Mouse (Mus musculus) kidney, embryonic 15.5 days (tissue): Measurements from ENCODE around the gene Man1c1. TPM values are rescaled to one million over a fixed set of nuclear protein-coding genes. Genes with fewer than 3 reads are reported as not detected.

Experiments
- ATAC-seq: fragments of 200-750 bp; cut with Nextera tagmentation; replicated peaks from 2 replicates; pipeline ENCODE4 v1.8.0; 2017; ENCODE audit warnings: moderate TSS enrichment; ENCODE audit not compliant: low FRiP score
- H3K27ac ChIP-seq: fragments of 300-500 bp; sonication (generic); 2 replicates; pipeline ENCODE4 v1.5.1; 2015; ENCODE audit warnings: mild to moderate bottlenecking, inconsistent platforms
- H3K27me3 ChIP-seq: fragments of 300-500 bp; sonication (generic); 2 replicates; pipeline ENCODE4 v1.6.1; 2015; ENCODE audit warnings: inconsistent platforms
- H3K36me3 ChIP-seq: fragments of 300-500 bp; sonication (generic); 2 replicates; pipeline ENCODE4 v1.6.1; 2015; ENCODE audit warnings: inconsistent platforms
- H3K4me1 ChIP-seq: fragments of 300-500 bp; sonication (generic); 2 replicates; pipeline ENCODE4 v1.6.1; 2015; ENCODE audit warnings: inconsistent platforms
- H3K4me2 ChIP-seq: fragments of 300-500 bp; sonication (generic); 2 replicates; pipeline ENCODE4 v1.6.1; 2015; ENCODE audit warnings: moderate library complexity, mild to moderate bottlenecking, inconsistent platforms
- H3K4me3 ChIP-seq: fragments of 300-500 bp; sonication (generic); replicated peaks from 2 replicates; pipeline ENCODE4 v1.5.1; 2015; ENCODE audit warnings: mild to moderate bottlenecking, inconsistent platforms
- H3K9ac ChIP-seq: fragments of 300-500 bp; sonication (generic); 2 replicates; pipeline ENCODE4 v1.6.1; 2015; ENCODE audit warnings: mild to moderate bottlenecking, inconsistent platforms
- H3K9me3 ChIP-seq: fragments of 300-500 bp; sonication (generic); replicated peaks from 2 replicates; pipeline ENCODE4 v1.6.1; 2016; ENCODE audit warnings: inconsistent platforms
- WGBS: fragments of 180-500 bp; shearing (Covaris S2); methylation state at CpG from one replicate; pipeline ENCODE4 v1.1.7; 2015; ENCODE audit warnings: mixed read lengths; 5-methylcytosine and 5-hydroxymethylcytosine counted together
- polyA plus RNA-seq: library from polyadenylated mRNA; unstranded; fragments of >200 nt; fragmentation: Nextera tagmentation; extraction: Ambion mirVana; gene quantifications from 2 replicates; pipeline ENCODE4 v1.2.1, GENCODE M21; 2015

The Man1c1 gene
- polyA plus RNA-seq, 1 experiment from 2014 or later, result 5.1 TPM

DNA sequence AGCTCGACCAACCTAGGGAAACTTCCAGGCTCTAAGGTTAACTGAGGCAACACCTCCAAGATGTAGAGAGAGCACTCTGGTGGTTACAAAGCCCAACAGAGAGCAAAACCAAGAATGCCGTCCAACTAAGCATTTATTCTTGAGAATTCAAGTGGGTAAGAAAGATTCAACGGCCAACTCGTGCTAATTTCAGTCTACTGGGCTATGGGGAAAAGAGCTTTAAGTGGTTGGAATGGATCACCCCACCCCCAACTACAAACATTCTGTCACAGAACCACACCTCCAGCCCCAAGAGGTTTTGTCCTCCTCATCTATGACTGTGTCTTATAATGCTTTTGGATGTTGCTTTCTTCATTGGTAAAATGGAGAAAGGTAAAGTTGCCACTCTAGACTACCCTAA lies 171.2 kb downstream of the Man1c1 start:
- Histone ChIP-seq H3K4me1 (peaks cover 22% of the 10 kb centered on the region), H3K27ac (no peak overlapping the region), H3K4me3 (no peak overlapping the region), H3K4me2 (no peak overlapping the region), H3K36me3 (peaks cover 40% of the 10 kb centered on the region), H3K27me3 (no peaks in the 10 kb centered on the region), H3K9ac (no peak overlapping the region), H3K9me3 (no peaks in the 10 kb centered on the region)
- WGBS, result 85% methylated on average over 4 of the region's 4 CpGs
- no peak for ATAC-seq

DNA sequence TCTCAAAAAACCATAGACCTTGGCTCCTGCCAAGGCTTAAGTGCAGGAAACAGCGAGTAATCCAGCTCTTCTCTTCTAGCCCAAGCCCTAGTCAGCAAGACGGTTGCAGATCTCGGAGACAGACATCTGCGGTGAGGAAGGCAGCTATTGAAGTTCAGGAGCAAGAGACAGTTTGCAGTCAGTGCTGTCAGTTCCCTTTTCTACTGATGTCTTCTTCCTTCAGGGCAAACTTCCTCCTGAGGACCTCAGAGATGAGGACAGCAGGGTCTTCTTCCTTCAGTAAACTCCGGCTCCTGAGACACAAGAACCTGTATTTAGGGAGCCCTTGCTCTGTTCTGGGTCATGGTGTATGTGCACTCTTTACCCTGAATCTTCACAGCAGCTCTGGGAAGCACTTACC lies 177.9 kb downstream of the Man1c1 start:
- Histone ChIP-seq H3K9ac (no peak overlapping the region), H3K36me3 (peaks cover 99% of the 10 kb centered on the region), H3K4me3 (no peak overlapping the region), H3K4me1 (no peaks in the 10 kb centered on the region), H3K27ac (no peak overlapping the region), H3K27me3 (no peaks in the 10 kb centered on the region), H3K9me3 (no peaks in the 10 kb centered on the region), H3K4me2 (no peak overlapping the region)
- WGBS, result 76% methylated on average over 5 of the region's 5 CpGs
- no peak for ATAC-seq

DNA sequence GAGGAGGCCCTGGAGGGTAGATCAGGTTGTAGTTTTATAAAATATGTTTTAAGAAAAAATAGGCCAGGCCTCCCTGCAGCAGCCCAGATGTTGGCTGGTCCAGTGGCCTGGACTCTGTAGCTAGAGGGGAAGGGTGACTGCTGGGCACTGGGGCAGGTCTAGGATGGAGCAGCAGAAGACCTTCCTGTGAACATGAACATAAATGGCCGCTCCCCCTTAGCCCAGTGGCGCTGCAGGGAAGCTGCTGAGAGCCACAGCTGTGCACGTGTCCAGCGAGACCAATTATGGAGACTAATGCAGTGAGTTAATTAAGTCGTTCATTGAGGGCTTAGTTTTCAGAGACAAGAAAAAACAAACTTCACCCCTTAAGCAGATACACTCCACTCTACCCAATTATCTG lies 178.3 kb downstream of the Man1c1 start:
- no peaks in the 10 kb centered on the region for H3K9me3 ChIP-seq
- no peak overlapping the region for H3K4me3 ChIP-seq
- no peak overlapping the region for H3K9ac ChIP-seq
- peaks cover 99% of the 10 kb centered on the region for H3K36me3 ChIP-seq
- H3K27me3 ChIP-seq, result no peaks in the 10 kb centered on the region
- no peak for ATAC-seq
- whole genome bisulfite sequencing, result 77% methylated on average over 5 of the region's 5 CpGs
- H3K27ac ChIP-seq, result no peak overlapping the region
- no peak overlapping the region for H3K4me2 ChIP-seq
- no peaks in the 10 kb centered on the region for H3K4me1 ChIP-seq

- H3K36me3 ChIP-seq, result peaks cover 84% of the 10 kb centered on the region
- no peak overlapping the region for H3K27ac ChIP-seq
- H3K27me3 ChIP-seq, result no peaks in the 10 kb centered on the region
- no peaks in the 10 kb centered on the region for H3K9me3 ChIP-seq
- H3K9ac ChIP-seq, result no peak overlapping the region
- 85% methylated on average over 4 of the region's 4 CpGs for WGBS
- no peak for ATAC-seq
- H3K4me3 ChIP-seq, result no peak overlapping the region
- H3K4me1 ChIP-seq, result no peaks in the 10 kb centered on the region
- H3K4me2 ChIP-seq, result no peak overlapping the region
Measured at GRCm38 (mm10) chr4:134523447-134523846, 180.6 kb downstream of the Man1c1 start.

- H3K27me3 ChIP-seq, result no peaks in the 10 kb centered on the region
- H3K9ac ChIP-seq, result no peak overlapping the region
- ATAC-seq, result no peak
- H3K4me1 ChIP-seq, result peaks cover 12% of the 10 kb centered on the region
- no peak overlapping the region for H3K4me2 ChIP-seq
- H3K27ac ChIP-seq, result no peak overlapping the region
- H3K9me3 ChIP-seq, result no peaks in the 10 kb centered on the region
- H3K4me3 ChIP-seq, result no peak overlapping the region
- peaks cover 42% of the 10 kb centered on the region for H3K36me3 ChIP-seq
Measured at GRCm38 (mm10) chr4:134519281-134519680, 184.8 kb downstream of the Man1c1 start.

- no peak overlapping the region for H3K4me3 ChIP-seq
- no peak for ATAC-seq
- H3K27me3 ChIP-seq, result no peaks in the 10 kb centered on the region
- H3K9ac ChIP-seq, result no peak overlapping the region
- H3K4me1 ChIP-seq, result peaks cover 19% of the 10 kb centered on the region
- H3K36me3 ChIP-seq, result peaks cover 35% of the 10 kb centered on the region
- H3K9me3 ChIP-seq, result no peaks in the 10 kb centered on the region
- whole genome bisulfite sequencing, result 94% methylated on average over 4 of the region's 4 CpGs
- H3K27ac ChIP-seq, result no peak overlapping the region
- H3K4me2 ChIP-seq, result no peak overlapping the region
Measured at GRCm38 (mm10) chr4:134518541-134518940, 185.5 kb downstream of the Man1c1 start.

DNA sequence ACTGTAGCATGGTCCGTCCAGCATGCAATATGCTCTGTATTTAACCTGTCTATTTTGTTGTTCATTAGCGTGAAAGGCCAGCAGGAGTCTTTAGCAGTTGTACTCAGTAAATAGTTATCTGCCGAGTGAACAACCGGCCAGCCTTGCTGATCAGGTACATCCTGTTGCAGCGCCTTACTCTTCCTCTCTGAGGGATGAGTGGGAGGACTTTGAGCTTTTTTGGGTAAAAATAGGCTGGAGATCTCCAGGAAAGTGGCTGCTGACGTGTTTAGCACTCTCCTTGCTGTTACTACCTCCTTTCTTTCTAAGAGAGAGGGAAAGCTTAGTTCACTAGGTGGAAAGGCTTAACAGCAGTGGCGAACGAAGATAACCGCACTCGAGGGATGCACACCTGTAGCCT lies 186.4 kb downstream of the Man1c1 start:
- peaks cover 27% of the 10 kb centered on the region for H3K36me3 ChIP-seq
- H3K9ac ChIP-seq, result no peak overlapping the region
- no peaks in the 10 kb centered on the region for H3K9me3 ChIP-seq
- H3K4me3 ChIP-seq, result no peak overlapping the region
- no peak overlapping the region for H3K27ac ChIP-seq
- peaks cover 25% of the 10 kb centered on the region for H3K4me1 ChIP-seq
- no peaks in the 10 kb centered on the region for H3K27me3 ChIP-seq
- no peak for ATAC-seq
- H3K4me2 ChIP-seq, result no peak overlapping the region
- WGBS, result 84% methylated on average over 10 of the region's 10 CpGs

DNA sequence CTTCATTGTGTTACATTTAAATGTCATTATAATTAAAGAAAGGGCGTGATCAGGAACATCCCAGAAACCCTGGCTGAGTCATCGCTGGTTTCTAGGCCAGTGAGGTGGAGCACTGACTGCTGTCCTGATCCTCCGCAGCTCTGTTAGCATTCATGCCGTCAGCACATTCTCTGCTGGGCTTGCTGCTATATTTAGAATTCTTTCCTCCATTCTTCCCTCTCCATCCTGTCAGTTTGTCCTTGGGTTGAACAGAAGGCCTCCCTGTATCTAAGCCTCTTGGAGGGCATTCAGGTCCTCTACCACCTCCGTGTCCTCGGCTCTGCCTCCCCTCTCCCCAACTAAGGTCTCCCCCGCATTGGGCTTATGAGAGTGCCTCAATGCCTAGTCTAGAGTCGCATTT lies 187.1 kb downstream of the Man1c1 start:
- 66% methylated on average over 8 of the region's 8 CpGs for WGBS
- no peak for ATAC-seq
- H3K9me3 ChIP-seq, result no peaks in the 10 kb centered on the region

DNA sequence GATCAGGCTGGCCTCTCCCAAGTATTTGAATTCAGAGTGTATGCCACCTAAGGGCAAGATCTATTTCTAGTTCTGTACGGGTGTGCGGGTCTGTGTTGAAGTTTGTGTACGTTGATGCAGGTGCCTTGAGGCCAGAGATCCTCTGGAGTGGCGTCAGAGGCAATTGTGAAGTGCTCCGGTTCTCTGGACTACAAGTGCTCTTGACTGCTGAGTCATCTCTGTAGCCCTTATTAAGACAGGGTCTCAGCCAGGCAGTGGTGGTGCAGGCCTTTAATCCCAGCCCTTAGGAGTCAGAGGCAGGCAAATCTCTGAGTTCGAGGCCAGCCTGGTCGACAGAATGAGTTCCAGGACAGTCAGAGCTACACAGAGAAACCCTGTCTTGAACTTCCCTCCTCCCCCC lies 188.5 kb downstream of the Man1c1 start:
- no peak overlapping the region for H3K27ac ChIP-seq
- H3K4me2 ChIP-seq, result no peak overlapping the region
- 78% methylated on average over 7 of the region's 7 CpGs for WGBS
- no peaks in the 10 kb centered on the region for H3K27me3 ChIP-seq
- H3K9me3 ChIP-seq, result no peaks in the 10 kb centered on the region
- no peak overlapping the region for H3K4me3 ChIP-seq
- peaks cover 43% of the 10 kb centered on the region for H3K4me1 ChIP-seq
- H3K36me3 ChIP-seq, result peaks cover 7% of the 10 kb centered on the region
- no peak for ATAC-seq
- no peak overlapping the region for H3K9ac ChIP-seq

More for the DNA sequence above, 187.1 kb downstream of the Man1c1 start:
- H3K4me1 ChIP-seq, result peaks cover 30% of the 10 kb centered on the region
- H3K4me2 ChIP-seq, result no peak overlapping the region
- H3K36me3 ChIP-seq, result peaks cover 20% of the 10 kb centered on the region
- no peaks in the 10 kb centered on the region for H3K27me3 ChIP-seq
- H3K4me3 ChIP-seq, result no peak overlapping the region
- peak overlapping the region; percentile 15; the same call in 1 of the 2 replicates for H3K27ac ChIP-seq
- H3K9ac ChIP-seq, result no peak overlapping the region

- Histone ChIP-seq H3K27me3 (no peaks in the 10 kb centered on the region), H3K36me3 (no peaks in the 10 kb centered on the region), H3K4me2 (no peak overlapping the region), H3K9ac (no peak overlapping the region), H3K4me3 (no peak overlapping the region), H3K4me1 (peaks cover 43% of the 10 kb centered on the region), H3K9me3 (no peaks in the 10 kb centered on the region), H3K27ac (no peak overlapping the region)
- 79% methylated on average over 11 of the region's 11 CpGs for WGBS
- ATAC-seq, result no peak
Measured at GRCm38 (mm10) chr4:134514309-134514930, 189.7 kb downstream of the Man1c1 start.

- H3K9ac ChIP-seq, result no peak overlapping the region
- no peaks in the 10 kb centered on the region for H3K9me3 ChIP-seq
- 12% methylated on average over 15 of the region's 15 CpGs for WGBS
- H3K36me3 ChIP-seq, result no peaks in the 10 kb centered on the region
- peak overlapping the region; percentile 56 for H3K4me2 ChIP-seq
- no peaks in the 10 kb centered on the region for H3K27me3 ChIP-seq
- peaks cover 42% of the 10 kb centered on the region for H3K4me1 ChIP-seq
- peak overlapping the region; percentile 43; the same call in 1 of the 2 replicates for H3K27ac ChIP-seq
- peak; percentile 31 for ATAC-seq
- H3K4me3 ChIP-seq, result peak overlapping the region; percentile 27
Measured at GRCm38 (mm10) chr4:134512798-134513197, 191.3 kb downstream of the Man1c1 start.

DNA sequence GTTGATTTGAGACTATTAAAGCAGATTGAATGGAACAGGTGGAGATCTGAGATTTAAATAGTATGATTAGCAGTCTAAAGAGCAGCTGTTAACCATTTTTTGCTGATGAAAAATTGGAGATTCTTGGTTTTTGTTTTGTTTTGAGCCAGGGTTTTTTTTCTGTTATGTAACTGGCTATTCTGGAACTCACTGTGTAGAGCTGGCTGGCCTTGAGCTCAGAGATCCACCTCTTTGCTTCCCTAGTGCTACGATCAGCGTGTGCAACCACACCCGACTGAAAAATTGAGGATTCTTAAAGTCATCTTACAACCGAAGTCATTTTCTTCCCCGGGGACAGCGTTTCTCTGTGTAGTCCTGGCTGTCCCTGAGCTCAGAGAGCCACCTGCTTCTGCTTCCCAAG lies 192.4 kb downstream of the Man1c1 start:
- no peak for ATAC-seq

More for the DNA sequence above, 192.4 kb downstream of the Man1c1 start:
- WGBS, result 67% methylated on average over 6 of the region's 6 CpGs
- Histone ChIP-seq H3K36me3 (no peaks in the 10 kb centered on the region), H3K4me1 (peaks cover 35% of the 10 kb centered on the region), H3K9ac (peak overlapping the region; percentile 67), H3K4me3 (peak overlapping the region; percentile 64), H3K4me2 (peak overlapping the region; percentile 95), H3K27me3 (no peaks in the 10 kb centered on the region), H3K9me3 (no peaks in the 10 kb centered on the region), H3K27ac (no peak overlapping the region)
